Mouse (Mus musculus) embryonic fibroblast, embryonic 13.5 days (primary cell): ENCODE results near the gene Gm13276.
"Not testable (repeated sequence)": the region's sequence is repeated elsewhere in the genome, so short reads cannot be mapped to it uniquely, and the experiment has no call there.

Source experiments
- CTCF ChIP-seq: IDR thresholded peaks from 2 replicates; pipeline ENCODE4 v1.5.1; 2011; ENCODE audit warnings: mild to moderate bottlenecking, control low read depth, low read length, moderate library complexity, borderline replicate concordance; ENCODE audit not compliant: insufficient read depth
- POLR2A ChIP-seq: IDR thresholded peaks from 2 replicates; pipeline ENCODE4 v1.6.1; 2011; ENCODE audit warnings: low read depth, mild to moderate bottlenecking, control low read depth, low read length, moderate library complexity

DNA sequence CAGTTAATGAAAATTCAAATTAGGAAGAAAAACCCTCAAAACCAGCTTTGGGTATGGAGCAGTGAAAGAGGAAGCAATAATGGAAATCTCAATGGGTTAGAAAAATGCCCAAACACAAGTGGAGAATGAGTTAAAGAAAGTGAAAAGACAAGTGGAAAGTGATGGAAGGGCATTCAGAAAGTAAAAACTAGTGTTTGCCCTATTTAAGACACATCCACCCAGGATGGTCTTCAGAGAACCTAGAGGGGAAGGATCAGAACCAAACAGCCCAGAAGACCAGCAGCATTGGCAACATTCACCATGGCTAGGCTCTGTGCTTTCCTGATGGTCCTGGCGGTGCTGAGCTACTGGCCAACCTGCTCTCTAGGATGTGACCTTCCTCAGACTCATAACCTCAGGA, 49.7 kb downstream of the Gm13276 start, which contains the start of gene Ifna5:
- not testable (repeated sequence) for TF ChIP-seq POLR2A, CTCF
